Mouse (Mus musculus) CD4-positive helper T cell, adult 2 months (primary cell): ENCODE measurements around the gene Actn4.
"Not testable (repeated sequence)": the region's sequence is repeated elsewhere in the genome, so short reads cannot be mapped to it uniquely, and the experiment has no call there.

Experiments used
- DNase-seq: peaks from one replicate; pipeline ENCODE4 v3.0.0-alpha.2; 2012; ENCODE audit warnings: low read depth, missing footprints, low spot score

Actn4 gene

DNA sequence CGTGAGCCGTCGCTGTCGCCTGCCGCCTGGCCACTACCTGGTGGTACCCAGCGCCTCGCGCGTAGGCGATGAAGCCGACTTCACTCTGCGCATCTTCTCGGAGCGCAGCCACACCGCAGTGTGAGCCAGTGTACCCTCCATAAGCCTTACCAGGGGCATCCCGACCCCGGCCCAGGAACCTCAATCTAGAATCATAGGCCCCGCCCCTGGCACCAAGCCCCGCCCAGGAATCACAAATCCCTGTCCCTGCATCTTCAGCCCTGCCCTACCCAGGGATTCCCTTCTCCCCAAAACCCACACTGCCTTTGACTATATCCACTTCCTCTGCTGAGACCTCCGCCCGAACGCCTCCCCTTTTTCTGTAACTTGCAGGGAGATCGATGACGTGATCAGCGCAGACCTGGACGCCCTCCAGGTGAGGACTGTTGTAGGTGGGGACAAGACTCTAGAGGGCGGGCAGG lies 73.4 kb downstream of the Actn4 start:
- DNase-seq: peak; percentile 26

DNA sequence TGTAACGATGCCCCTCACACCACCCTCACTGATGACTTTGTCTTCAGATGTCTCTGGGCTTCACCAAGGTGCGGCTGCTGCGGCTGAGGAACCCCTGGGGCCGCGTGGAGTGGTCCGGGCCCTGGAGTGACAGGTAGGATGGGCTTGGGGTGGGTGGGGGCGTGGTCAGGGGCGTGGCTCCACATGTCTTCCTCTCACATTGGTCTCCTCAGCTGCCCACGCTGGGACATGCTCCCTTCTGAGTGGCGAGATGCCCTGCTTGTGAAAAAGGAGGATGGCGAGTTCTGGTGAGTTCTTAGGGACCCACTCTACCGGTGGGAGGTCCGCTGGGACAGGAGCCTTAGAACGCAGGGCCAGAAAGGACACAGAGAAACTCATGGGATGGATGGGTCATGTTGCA lies 75.7 kb downstream of the Actn4 start:
- no peak for DNase-seq

DNA sequence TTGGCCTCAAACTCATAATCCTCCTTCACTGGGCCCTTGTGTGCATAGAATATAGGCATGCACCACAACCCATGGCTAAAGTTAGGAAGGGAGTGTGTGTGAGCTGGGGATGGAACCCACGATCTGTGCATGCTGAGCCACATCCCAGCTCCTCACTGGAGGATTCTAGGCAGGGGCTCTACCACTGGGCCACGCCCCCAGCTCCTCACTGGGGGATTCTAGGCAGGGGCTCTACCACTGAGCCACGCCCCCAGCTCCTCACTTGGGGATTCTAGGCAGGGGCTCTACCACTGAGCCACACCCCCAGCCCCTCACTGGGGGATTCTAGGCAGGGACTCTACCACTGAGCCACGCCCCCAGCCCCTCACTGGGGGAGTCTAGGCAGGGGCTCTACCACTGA lies 78.4 kb downstream of the Actn4 start:
- not testable (repeated sequence) for DNase-seq

DNA sequence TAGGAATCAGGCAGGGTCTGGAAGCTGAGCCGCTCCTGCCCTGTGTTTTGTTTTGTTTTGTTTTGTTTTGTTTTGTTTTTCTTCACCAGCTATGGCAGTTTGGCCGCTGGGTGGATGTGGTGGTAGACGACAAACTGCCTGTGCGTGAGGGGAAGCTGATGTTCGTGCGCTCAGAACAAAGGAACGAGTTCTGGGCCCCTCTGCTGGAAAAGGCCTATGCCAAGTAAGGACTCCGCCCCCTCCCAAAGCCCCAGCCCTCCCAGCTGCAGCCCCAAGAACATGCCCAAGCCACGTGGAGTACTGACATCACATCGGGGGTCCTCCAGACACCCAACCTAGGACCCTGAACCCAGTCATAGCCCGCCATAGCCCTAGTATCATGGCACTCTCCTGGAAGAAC lies 79.1 kb downstream of the Actn4 start:
- no peak for DNase-seq

DNA sequence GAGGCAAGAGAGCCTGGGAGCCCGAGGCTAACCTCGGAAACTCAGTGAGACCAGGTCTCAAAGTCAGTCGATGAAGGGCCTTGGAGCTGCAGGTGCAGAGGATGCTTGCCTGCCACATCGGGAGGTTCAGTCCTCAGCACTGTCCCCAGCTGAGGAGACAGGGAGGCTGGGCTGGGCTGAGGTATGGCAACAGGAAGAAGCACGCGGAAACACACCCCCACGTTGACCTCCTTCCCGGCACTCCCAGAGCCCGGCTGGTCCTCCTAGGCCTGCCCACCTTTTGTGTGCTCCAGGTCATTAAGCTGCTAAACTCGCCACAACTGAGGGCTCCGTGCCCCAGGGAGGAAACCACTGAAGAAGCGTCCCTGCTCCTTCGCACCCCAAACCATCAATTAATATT lies 80.9 kb downstream of the Actn4 start, which contains the start of gene Capn12:
Gene Capn12 (plus strand): TSS at position 224 of the 400 bp plus-strand sequence.
- no peak for DNase-seq

DNA sequence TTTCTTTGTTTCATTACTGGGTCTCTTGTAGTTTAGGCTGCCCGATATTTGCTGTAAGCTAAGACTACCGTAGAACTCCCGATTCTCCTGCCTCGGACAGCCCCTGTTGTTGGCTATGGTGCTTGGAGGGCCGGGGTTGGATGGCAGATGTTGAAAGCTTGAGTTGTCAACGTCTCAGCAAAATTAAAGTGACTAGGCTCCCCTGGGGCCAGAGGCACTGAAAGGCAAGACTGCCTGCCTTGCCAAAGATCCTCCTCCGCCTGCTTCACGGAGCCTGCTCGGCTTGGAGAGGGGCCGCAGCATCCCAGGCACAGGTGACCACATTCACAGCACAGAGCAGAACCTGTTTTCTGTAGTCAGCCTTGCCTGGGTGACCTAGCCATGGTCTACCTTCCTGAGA lies 81.6 kb downstream of the Actn4 start:
- DNase-seq: no peak

DNA sequence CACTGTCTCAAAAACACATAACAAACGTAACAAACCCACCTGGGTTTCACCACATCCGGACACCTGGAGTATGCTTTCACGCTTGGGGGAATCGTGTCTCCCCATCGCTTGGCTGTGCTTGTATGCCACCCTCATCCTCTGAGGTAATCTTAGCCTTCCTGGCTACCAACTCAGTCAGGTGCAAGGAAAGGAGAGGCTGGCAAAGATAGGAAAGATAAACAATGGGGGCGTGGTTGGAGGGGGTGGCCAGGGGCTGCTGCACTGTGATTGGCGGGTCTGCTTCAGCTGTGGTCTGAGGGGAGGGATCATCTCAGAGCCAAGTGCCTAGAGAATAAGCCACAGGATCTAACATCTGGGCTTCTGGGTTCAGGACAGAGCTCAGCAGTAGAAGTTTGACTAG lies 82.5 kb downstream of the Actn4 start:
- no peak for DNase-seq

DNA sequence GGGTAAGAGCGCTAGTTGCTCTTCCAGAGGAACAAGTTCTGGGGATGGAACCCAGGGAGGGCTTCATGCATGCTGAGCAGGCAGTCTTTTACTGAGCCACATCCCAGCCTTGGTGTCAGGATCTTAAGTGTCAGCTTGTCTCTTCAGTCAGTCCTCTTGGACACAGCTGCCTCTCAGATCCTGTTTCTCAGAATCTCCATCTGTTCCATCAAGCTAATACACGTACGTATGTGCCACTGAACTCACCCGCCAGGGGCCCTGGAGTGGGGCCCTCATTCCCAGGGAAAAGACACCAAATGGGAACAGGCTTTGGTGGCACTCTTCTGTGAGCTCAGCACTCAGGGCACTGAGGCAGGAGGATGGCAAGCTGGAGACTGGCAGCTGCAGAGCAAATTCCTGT lies 84.3 kb downstream of the Actn4 start:
- DNase-seq: no peak

DNA sequence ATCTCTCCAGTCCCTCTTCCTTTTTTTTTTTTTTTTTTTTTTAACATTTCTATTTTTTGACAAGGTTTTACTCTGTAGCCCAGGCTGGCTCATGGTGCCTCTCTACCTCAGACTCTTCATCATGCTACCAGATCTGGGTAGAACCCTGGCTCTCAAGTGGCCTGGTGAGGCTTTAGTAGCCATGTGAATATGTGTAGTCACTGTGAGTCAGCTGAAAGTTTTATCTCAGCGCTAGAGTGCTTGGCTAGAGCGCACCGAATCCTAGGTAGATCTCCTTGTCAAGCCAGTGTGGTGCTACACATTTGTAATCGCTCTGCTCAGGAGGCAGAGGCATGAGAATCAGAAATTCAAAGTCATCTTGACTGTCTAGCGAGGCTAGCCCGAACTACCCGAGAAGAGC lies 85.0 kb downstream of the Actn4 start:
- DNase-seq: no peak

DNA sequence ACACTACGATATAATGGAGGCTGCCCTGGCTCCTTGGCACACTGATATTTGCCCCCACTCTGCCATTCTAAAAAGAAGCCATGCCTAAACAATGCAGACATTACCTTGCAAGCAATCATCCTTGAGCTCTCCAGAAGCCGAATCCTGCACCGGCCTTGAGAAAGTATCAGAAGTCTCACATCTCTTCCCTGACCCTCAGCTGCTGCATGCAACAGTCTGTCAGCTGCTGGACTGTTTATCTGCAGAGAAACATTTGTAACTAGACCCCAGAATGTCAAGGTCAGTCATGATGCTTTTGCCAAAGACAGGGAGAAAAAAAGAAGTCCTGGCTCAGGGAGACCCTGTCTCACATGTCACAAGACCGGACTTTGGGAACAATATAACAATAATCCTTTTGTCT lies 86.0 kb downstream of the Actn4 start:
- DNase-seq: no peak

DNA sequence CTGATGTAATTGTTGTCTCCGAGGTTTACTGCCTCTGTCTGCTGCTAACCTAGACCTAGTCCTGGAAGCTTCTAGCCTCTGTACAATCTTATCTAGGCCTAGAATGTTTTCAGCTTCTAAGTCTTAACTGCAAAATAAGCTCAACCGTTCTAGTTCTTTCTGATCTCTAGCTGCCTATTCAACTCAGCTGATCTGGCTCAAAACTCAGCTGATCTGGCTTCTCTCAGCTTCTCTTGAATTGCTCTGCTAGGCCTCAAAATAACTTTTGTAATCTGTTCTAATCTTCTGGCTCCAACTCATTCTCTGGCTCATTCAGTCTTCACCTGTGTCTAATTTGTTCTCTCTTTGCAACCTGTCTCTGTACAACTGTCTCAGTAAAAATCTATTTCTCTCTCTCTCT lies 87.6 kb downstream of the Actn4 start:
- no peak for DNase-seq

DNA sequence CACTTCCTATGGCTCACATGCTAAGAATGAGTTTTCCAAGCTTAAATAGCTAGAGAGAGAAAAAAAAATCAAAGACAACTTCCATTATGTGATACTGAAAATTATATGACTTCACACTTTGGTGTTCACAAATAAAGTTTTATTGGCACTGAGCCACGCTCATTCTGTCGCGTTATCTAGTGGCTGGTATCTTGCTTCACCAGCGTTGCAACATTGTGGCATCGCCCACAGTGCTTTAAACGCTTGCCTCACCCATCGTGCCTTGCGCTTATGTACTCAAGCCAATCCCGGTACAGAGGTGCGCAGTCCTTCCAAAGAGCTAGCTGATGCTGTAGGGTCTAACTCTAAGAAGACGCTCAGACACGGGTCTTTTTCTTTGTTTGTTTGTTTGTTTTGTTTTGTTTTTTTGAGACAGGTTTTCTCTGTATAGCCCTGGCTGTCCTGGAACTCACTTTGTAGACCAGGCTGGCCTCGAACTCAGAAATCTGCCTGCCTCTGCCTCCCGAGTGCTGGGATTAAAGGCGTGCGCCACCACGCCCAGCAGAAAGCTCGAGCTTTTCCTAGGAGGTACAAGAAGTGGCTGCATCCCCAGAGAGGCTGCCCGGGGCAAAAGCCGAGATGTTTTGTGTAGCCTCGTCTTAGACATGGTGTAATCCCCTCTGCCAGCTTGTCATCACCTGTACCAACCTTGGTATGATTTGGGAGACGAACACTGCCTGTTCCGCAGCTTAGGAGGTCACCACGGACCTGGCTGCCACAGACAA lies 91.1 kb downstream of the Actn4 start:
- DNase-seq: no peak

DNA sequence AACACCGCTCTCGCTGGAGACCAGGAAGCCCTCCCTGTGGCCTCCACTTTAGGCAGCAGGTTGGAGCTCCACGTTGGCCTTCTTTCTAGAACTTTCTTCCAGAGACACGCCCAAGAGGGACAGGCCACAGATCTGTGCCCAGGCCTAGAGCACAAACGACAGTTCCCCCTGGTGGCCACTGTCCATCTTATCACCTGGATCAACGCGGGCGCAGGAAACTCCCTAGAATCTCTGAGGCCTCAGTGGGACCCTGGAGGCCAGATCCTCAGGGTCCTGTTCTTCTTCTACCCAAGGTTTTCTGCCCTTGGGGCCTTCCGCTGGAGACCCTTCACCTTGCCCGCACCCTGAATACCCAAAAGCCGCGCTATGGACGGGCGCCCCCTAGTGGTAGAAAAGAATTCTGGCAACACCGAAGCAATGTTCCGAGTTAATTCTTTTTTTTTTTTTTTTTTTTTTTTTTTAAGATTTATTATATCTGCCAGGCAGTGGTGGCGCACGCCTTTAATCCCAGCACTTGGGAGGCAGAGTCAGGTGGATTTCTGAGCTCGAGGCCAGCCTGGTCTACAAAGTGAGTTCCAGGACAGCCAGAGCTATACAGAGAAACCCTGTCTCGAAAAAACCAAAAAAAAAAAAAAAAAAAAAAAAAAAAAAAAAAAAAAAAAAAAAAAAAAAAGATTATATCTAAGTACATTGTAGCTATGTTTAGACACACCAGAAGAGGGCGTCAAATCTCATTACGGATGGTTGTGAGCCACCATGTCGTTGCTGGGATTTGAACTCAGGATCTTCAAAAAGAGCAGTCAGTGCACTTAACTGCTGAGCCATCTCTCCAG lies 94.4 kb downstream of the Actn4 start:
- DNase-seq: peak; percentile 88

DNA sequence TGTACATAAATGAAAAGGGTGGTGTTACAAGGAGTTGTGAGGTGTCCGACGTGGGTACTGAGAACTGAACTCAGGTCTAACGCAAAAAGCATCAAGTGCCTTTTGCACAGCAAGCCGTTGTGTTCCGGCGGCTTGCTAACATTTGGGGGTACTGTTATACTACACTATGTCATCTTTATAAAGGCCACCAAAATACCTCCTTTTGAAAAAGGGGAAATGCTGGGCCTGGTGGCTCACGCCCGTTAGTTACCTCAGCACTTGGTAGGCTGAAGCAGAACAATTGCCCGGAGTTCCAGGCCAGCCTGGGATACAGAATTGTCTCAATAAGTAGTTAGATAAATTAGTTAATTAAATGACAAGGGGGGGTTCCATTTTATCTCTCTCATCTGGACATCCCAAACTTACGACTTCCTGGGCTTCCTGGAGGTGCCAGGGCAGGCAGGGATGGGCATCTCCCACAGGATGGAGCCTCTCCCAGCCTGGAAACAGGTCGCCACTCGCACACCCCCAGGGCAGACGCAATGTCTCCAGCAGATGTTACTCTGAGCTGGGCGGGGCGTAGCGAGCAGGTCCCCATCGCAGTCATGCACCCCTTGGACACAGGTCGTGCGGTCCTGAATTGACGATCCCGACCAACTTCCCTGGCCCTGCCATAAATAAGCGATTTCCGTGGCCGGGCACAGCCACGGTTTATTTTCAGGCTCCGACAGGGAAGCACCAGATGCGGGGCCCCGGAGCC lies 95.2 kb downstream of the Actn4 start:
- DNase-seq: peak; percentile 40

DNA sequence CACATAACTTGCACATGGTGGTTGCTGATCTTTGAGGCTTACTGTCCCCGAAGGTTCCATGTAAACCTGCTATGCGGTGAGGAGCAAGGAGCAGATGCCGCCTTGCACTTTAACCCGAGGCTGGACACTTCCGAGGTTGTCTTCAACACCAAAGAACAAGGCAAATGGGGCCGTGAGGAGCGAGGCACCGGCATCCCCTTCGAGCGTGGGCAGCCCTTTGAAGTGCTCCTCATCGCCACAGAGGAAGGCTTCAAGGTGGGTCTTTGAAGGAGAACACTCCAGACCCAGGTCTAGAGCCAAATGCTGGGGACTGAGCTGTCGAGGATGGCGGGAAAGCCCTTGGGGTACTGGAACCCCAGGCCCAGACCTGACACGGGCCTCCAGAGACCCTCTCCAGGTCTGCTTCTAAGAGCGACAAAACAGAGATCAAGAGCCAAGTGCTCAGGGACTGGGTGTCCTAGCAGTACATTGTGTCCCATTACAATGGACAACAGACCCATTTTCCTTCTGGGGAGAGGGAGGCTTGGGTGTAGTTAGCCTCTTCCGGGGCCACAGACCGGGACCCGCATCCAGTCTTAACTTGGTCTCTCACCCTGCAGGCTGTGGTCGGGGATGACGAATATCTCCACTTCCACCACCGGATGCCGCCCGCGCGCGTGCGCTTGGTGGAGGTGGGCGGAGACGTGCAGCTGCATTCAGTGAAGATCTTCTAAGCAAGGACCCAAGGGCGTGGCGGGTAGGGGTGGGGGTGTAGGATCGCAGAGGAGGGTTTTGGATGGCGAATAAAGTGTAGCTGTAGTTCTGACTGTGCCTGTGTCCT lies 96.4 kb downstream of the Actn4 start:
- DNase-seq: peak; percentile 98

DNA sequence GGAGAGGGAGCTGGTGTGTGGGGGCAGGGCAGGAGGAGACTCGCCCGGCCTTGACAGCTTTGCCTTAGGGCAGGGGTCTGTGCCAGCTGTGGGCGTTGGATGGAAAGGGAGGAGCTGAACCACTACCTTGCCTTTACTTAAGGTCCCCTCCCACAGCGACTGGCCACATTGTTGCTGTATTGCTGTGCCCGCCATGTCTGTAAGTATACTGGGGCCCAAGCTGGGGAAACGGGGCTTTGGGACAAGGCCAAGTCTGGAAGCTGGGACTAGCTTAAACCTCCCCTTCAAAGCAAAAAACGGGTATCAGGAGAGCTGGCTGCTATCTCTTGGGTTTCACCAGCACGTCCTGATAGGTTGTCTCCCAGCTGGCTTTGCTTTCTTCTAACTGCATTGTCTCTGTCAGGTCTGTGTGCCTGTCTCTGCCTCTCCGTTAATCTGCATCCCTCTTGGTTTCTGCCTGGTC lies 97.8 kb downstream of the Actn4 start:
- peak; percentile 24 for DNase-seq

DNA sequence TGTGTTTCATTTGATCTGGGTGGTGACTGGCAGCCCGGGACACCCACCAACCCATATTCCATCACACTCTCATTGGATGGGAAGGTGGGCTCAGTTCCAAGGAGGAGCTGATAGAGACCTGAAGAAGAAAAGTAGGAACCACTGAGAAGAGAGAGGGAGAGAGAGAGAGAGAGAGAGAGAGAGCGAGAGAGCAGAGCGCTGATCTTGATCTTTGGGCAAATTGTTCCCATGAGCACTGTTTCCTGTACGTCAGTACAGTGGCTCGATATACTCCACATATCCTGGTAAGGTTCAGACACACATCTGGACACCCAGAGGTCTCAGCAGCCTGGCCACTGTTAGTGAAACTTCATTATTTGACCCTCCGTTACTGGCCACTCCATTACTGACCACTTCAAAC lies 98.6 kb downstream of the Actn4 start, which contains the start of gene Lgals7:
Gene Lgals7 (plus strand): TSS at position 314 of the 400 bp plus-strand sequence.
- DNase-seq: peak; percentile 67

DNA sequence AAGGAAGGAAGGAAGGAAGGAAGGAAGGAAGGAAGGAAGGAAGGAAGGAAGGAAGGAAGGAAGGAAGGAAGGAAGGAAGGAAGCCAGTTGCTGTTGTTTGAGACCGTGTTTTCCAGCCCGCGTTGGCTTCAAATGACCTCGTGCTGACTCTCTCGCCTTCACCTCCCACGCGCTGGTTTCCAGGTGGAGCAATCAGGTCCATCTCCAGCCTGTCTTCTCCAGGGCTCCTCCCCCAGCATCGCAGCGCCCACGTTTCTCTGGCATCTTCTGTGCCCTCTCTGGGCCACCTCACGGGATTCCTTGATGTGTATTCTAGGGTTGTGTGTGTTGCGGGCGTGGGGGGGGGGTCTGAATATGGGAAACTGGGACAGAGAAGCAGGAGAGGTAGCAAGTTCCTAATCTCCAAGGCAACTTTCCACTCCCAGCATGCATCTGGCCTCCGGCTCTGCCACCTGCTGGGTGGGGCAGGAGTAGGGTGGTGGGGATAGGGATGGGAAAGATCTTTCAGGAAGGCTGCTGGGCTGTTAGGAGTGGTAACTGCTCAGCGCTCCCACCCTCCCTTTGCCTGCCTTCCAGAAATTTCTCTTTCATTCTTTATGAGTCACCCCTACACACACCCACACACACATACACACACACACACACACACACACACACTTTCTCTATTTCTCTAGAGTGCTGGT lies 99.2 kb downstream of the Actn4 start:
- DNase-seq: peak; percentile 66

DNA sequence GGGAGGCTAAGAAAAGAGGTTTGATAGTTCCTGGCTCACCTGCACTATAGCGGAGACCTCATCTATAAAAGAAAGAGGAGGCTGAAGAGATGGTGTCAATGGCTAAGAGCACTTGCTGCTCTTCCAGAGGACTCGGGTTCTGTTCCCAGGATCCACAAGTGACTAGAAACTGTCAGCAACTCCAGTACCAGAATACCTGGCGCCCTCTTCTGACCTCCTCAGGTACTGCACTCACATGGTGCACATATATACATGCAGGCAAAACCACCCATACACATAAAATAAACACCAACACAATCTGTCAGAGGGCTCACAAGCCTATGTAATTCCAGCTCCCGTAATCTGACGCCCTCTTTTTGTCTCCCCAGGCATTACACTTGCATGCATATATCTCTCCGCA lies 101.2 kb downstream of the Actn4 start:
- peak; percentile 27 for DNase-seq

DNA sequence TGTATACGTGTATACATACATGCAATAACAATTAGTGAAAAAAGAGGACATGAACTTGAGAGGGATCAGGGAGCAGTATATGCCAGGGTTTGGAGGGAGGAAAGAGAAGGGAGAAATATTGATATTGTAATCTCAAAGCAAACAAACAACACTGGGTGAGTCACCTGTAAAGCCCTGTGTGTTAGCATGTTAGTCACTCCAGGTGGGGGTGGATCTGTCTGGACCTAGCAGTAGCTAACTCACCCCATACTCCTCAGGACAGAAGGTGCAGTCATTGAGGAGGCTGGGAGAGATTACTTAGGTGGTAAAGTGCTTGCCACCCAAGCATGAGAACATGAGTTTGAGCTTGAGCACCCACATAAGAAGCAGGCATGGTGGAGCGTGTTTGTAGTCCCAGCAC lies 102.2 kb downstream of the Actn4 start:
- no peak for DNase-seq
